Mouse (Mus musculus) right cerebral cortex, postnatal 25 days (tissue): ENCODE data around the gene Tex12.
A peak's percentile ranks its signal among the peaks of the same experiment; 100 is the strongest.

ENCODE experiments used
- DNase-seq: peaks from one replicate; pipeline ENCODE4 v3.0.0; 2022

Tex12 gene

GRCm38 (mm10) chr9:50561145-50561917, at the start of gene Tex12:
Gene Tex12 (minus strand): TSS chr9:50561325.
- no peak for DNase-seq

GRCm38 (mm10) chr9:50604338-50604737, 43.2 kb upstream of the Tex12 start:
- DNase-seq, result no peak

- no peak for DNase-seq
Measured at GRCm38 (mm10) chr9:50603998-50604324, 42.8 kb upstream of the Tex12 start.

- peak; percentile 95 for DNase-seq
Measured at GRCm38 (mm10) chr9:50603189-50603997, 42.3 kb upstream of the Tex12 start, which contains the start of the genes Sdhd and Timm8b. Gene Sdhd (minus strand): TSS chr9:50603812. Gene Timm8b (plus strand): TSS chr9:50603910.

GRCm38 (mm10) chr9:50602055-50602845, 41.1 kb upstream of the Tex12 start:
- no peak for DNase-seq

GRCm38 (mm10) chr9:50601536-50601935, 40.4 kb upstream of the Tex12 start:
- DNase-seq, result no peak

- no peak for DNase-seq
Measured at GRCm38 (mm10) chr9:50596973-50597372, 35.8 kb upstream of the Tex12 start.

GRCm38 (mm10) chr9:50594794-50595417, 33.8 kb upstream of the Tex12 start:
- DNase-seq, result no peak

- DNase-seq, result no peak
Measured at GRCm38 (mm10) chr9:50593544-50593943, 32.4 kb upstream of the Tex12 start.

- no peak for DNase-seq
Measured at GRCm38 (mm10) chr9:50592955-50593354, 31.8 kb upstream of the Tex12 start.

- no peak for DNase-seq
Measured at GRCm38 (mm10) chr9:50590856-50591518, 29.9 kb upstream of the Tex12 start.

GRCm38 (mm10) chr9:50586955-50587354, 25.8 kb upstream of the Tex12 start:
- no peak for DNase-seq

GRCm38 (mm10) chr9:50585145-50585818, 24.2 kb upstream of the Tex12 start:
- DNase-seq, result no peak

GRCm38 (mm10) chr9:50580370-50580769, 19.2 kb upstream of the Tex12 start:
- DNase-seq, result no peak

GRCm38 (mm10) chr9:50569599-50570525, 8.7 kb upstream of the Tex12 start:
- no peak for DNase-seq

GRCm38 (mm10) chr9:50567881-50568280, 6.8 kb upstream of the Tex12 start:
- DNase-seq, result no peak

GRCm38 (mm10) chr9:50567372-50567771, 6.2 kb upstream of the Tex12 start:
- DNase-seq, result no peak

- no peak for DNase-seq
Measured at GRCm38 (mm10) chr9:50565940-50566339, 4.8 kb upstream of the Tex12 start.

- no peak for DNase-seq
Measured at GRCm38 (mm10) chr9:50565173-50565572, 4.0 kb upstream of the Tex12 start.

- DNase-seq, result no peak
Measured at GRCm38 (mm10) chr9:50561918-50562360, 814 bp upstream of the Tex12 start.
